Mouse (Mus musculus) thymus, adult 18-20 months (tissue): ENCODE measurements around the gene C2cd3.

Experiments used
- DNase-seq, 2 experiments: peaks; one replicate each; pipeline ENCODE4 v3.0.0; 2022; ENCODE audit warnings: mixed read lengths in 2 of 2

The C2cd3 gene

GRCm38 (mm10) chr7:100407677-100408076 lies 35.6 kb downstream of the C2cd3 start:
- no peak for DNase-seq

GRCm38 (mm10) chr7:100408684-100409083 lies 36.7 kb downstream of the C2cd3 start:
- no peak for DNase-seq

- no peak for DNase-seq
Measured at GRCm38 (mm10) chr7:100425795-100426194, 53.8 kb downstream of the C2cd3 start.

DNA sequence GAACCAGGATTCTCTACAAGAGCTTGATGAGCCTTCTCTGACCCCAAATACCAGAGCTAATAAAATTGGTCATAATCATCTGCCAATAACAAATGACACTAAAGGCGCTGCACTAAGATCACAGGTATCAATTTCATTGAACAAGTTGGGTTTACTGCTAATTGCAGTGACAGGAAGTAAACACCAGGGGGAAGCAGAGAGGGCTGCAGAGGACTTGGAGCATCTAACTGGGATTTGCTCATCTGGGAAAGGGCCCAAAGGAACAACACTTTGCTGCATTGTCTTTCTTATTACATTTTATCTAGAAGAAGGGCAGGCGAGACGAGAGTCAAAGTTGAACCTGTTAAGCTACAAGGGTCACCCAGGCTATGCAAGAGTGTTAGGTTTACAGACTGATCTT lies 57.1 kb downstream of the C2cd3 start:
- peak; percentile 9 to 12 for DNase-seq

DNA sequence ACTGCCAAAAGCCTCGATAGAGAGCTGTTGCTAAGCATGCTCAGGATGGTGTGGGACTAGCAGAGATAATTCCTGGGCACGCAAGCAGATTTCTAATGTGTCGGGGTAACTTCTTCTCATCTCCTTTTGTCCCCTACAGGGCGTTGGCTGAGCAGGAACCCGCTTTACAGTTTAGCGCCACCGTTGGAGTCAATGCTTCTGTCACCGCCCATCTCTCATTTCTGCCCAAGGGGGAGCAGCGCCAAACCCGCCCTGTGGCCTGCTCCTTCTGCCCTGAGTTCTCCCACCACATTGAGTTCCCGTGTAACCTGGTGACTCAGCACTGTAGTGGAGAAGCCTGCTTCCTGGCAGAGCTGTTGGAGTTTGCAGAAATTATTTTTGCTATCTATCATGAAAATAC lies 57.9 kb downstream of the C2cd3 start:
- DNase-seq = no peak

DNA sequence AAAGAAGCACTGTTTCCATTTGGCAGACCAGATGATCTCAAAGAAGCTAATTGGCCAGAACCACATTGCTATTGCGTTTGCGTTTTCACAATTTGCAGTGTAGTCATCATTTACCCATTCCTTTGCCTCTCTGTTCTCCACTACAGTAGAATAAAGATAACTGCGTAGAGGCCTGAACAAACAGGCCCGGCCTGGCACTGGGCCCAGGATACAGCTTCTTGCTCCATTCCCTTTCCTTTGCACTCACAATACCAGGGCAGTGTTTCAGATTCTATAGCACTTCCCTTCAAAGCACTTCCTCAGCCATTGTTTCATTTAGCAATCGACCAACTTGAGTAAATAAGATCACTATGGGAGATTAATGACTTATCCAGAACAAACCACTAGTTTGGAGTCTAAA lies 59.1 kb downstream of the C2cd3 start:
- DNase-seq = no peak

DNA sequence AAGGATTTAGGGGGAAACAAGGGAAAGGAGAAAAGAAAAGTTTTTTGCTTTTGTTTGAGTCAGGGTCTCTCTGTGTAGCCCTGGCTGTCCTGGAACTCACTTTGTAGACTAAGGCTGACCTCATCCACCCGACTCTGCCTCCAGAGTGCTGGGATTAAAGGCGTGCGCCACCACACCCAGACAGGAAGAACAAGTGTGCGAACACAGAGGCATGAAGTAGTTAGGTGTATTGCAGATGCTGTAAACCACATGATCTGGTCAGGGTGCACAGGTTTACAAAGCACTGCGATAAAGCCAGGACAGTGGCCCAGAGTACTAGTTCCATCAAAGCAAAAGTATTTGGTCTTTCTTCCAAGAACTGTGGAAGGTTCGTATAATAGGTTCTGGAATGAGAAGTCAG lies 61.3 kb downstream of the C2cd3 start:
- DNase-seq = no peak

DNA sequence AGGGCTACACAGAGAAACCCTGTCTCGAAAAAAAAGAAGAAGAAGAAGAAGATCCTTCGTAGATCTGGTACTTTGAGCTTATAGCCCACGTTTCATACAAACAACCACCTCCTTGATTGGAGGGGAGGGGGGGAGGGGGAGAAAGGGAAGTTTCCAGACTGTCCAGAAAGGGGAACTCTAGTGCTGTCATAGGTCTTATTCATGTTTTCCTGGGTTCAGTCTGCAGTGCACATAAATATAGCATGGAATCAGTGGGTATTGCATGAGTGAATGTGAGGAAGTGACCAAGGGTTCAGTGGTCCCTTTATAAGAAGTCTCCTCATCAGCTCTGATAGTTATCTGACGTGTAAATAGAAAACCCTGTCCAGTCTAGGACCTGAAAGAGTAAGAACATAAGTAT lies 71.7 kb downstream of the C2cd3 start:
- DNase-seq = no peak

DNA sequence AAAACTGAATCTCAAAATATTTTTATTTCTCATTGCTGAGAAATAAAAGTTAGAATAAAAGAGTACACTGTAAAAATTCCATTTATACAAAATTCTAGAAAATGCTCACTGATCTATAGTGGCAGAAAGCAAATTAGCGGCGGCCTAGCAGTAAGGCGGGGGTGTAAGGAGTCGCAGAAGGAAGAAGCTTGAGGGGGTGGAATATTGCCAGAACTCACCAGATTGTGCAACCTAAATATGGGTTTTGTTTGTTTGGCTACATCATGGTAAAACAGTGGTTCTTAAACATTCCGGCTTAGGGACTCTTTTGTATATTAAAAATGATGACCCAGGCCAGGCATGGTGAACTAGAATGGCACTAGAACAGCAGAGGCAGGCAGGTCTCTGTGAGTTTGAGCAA lies 74.2 kb downstream of the C2cd3 start:
- no peak for DNase-seq

- no peak for DNase-seq
Measured at GRCm38 (mm10) chr7:100448530-100448929, 76.5 kb downstream of the C2cd3 start.

DNA sequence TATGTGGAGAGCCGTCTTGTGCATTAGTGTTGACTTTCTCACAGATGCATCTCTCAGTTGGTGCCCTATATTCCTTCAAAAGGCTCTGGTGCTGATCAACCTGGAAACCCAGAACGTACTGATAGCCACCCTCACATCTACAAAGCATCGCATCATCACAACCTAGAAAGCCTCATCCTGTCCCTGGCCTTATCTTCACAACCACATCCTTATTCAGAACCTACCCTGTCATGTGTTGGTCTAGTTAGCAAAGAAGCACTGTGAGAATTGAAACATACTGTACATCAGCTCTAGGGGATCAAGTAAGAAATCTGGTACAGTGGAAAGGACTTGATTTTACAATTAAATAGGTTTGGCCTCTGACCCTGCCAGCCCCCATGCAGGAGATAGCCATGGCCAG lies 77.0 kb downstream of the C2cd3 start:
- DNase-seq = no peak

GRCm38 (mm10) chr7:100458153-100458552 lies 86.1 kb downstream of the C2cd3 start:
- no peak for DNase-seq

- no peak for DNase-seq
Measured at GRCm38 (mm10) chr7:100459862-100460261, 87.8 kb downstream of the C2cd3 start.

GRCm38 (mm10) chr7:100461621-100462151 lies 89.7 kb downstream of the C2cd3 start:
- no peak for DNase-seq

DNA sequence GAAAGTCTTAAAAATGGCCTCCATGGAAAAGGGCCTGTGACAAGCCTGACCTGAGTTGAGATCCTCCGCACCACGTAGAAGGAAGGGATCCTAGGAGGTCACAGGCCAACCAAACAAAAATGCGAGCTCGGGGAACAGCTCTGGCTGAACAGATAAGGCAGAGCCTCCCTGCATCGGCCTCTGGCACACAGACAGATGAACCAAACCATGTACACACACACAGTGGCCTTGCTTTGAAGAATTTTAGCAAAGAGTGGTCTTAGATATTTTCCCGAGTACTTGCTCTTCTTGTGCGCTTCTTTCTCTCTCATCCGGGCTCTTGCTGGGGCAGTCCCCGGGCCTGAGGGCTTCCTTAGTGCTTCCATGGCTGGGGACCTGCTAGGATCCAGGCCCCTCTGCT lies 91.2 kb downstream of the C2cd3 start:
- no peak for DNase-seq

DNA sequence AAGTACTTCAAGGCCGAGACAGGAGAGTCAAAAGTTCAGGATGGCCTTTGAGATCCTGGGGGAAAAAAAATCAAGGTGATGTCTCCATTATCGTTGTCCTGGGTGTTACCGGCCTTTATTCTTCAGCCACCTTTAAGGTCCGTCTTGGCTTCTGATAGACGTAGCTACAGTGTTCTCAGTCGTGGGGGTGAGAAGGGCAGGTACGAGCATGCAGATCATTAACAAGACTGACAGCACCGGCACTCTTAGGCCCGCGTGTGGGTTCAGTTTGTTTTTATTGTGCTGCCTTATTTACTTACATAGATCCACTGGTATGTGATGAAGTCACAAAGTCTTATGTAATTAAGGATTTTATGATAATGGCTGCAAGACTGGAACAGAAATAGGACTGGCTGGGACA lies 91.7 kb downstream of the C2cd3 start:
- no peak for DNase-seq

- no peak for DNase-seq
Measured at GRCm38 (mm10) chr7:100464248-100464647, 92.2 kb downstream of the C2cd3 start.

DNA sequence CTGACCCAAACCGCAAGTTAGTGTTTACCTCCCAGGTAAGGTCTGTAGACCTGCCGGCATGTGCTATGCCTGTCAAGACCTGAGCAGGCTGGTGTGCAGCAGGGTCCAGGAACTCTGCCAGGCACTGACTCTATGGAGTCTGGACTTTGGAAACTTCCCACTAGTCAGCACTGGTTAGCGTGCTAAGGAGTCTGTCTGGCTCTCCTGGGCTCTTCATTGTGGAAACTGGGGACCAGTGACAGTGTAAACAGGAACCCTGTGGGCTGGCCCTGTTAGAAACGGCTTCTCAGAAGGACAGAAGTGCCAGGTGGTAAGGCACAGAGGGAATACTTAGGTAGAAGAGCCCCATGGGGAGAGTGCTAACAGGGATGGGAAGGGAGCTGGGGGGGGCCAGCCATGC lies 93.2 kb downstream of the C2cd3 start:
- DNase-seq = no peak

DNA sequence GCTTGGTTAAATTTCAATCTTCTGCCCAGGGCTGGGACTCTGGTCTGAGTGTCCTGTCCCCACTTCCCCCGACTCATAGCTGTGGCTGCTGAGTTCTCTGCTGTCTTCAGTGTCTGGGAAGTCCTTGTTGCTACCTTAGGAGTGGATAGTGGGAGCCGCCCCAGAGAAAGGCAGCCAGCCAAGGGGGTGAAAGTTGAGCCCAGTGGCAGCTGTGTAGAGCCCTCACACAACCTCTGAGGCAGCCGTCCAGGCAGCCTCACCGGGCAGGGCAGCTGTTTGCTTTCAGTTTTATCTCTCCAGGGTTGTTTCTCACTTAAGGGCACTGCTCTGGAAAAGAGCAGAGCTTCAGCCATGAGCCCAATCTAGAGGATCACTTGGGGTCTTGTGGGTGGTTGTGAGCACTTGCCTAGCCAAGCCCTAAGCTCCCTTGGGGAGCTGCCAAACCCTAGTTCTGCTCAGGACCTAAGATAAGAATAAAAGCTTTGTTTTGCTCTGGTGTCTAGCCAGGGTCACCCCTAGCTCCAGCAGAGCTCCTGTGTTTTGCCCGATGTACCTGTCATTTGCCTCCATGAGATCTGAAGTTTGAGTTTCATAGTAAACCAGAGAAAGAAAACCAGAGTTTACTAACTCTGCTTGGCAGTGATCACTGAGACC lies 93.8 kb downstream of the C2cd3 start:
- DNase-seq = no peak

GRCm38 (mm10) chr7:100466781-100467510 lies 94.9 kb downstream of the C2cd3 start:
- DNase-seq = no peak

GRCm38 (mm10) chr7:100468761-100469160 lies 96.7 kb downstream of the C2cd3 start:
- DNase-seq = no peak

DNA sequence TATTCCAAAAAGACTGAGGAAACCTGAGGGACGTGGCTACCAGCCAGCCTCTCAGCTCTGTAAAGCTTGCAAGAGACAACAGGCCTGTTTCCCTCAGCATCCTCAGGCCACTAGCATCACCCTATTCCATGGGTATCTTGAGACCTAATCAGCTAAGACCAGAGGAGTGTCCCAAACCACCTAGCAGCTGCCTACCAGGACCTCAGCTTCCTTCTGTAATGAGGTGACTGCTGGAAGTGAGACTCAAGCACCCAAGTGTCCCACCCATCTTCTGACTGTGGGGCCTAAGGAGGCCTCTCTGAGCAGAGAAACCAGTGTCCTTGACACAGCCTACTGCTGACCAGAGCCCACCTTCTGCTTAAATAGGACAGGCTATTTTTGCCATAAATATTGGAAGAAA lies 97.5 kb downstream of the C2cd3 start:
- DNase-seq = no peak

GRCm38 (mm10) chr7:100470796-100471406 lies 98.9 kb downstream of the C2cd3 start:
- no peak for DNase-seq

DNA sequence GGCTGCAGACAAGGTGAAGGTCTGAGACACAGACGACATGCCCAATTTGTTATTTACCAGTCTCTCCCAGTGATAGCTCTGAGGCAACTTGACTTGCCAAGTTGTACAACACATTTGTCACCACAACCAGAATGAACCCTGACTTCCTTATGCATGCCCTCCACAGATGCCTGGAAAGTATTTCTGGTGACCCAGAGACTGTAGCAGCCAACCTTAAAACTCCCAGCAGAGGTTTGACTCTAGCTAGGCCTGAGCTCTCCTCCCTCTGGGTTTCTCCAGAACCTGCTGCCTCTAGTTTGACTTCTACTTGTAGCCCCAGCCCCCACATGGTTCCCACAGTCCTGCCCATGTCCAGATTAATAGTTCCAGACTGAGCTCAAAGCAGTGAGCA lies 99.4 kb downstream of the C2cd3 start:
- DNase-seq = no peak
